Mouse (Mus musculus) forebrain, embryonic 12.5 days (tissue): ENCODE measurements at regions not wholly inside any gene's neighbourhood (a gene's known extent, or its start where the extent isn't known, plus 50 kb on each side); places are given as distances from the start of the nearest gene placed in this dataset.

Experiments
- ATAC-seq: fragments of 200-750 bp; cut with Nextera tagmentation; 2 replicates; pipeline ENCODE4 v1.8.0; 2017; ENCODE audit warnings: moderate TSS enrichment; ENCODE audit not compliant: low FRiP score
- H3K27ac ChIP-seq: fragments of 300-500 bp; sonication (generic); 2 replicates; pipeline ENCODE4 v1.5.1; 2016; ENCODE audit warnings: mild to moderate bottlenecking
- H3K27me3 ChIP-seq: fragments of 300-500 bp; sonication (generic); 2 replicates; pipeline ENCODE4 v1.6.1; 2016; ENCODE audit warnings: mild to moderate bottlenecking
- H3K36me3 ChIP-seq: fragments of 300-500 bp; sonication (generic); replicated peaks from 2 replicates; pipeline ENCODE4 v1.6.1; 2016; ENCODE audit warnings: mild to moderate bottlenecking
- H3K4me1 ChIP-seq: fragments of 300-500 bp; sonication (generic); 2 replicates; pipeline ENCODE4 v1.6.1; 2016
- H3K4me2 ChIP-seq: fragments of 300-500 bp; sonication (generic); 2 replicates; pipeline ENCODE4 v1.6.1; 2016; ENCODE audit warnings: mild to moderate bottlenecking, moderate library complexity
- H3K4me3 ChIP-seq: fragments of 300-500 bp; sonication (generic); replicated peaks from 2 replicates; pipeline ENCODE4 v1.5.1; 2016; ENCODE audit warnings: mild to moderate bottlenecking
- H3K9ac ChIP-seq: fragments of 300-500 bp; sonication (generic); 2 replicates; pipeline ENCODE4 v1.6.1; 2016; ENCODE audit warnings: mild to moderate bottlenecking
- H3K9me3 ChIP-seq: fragments of 300-500 bp; sonication (generic); 2 replicates; pipeline ENCODE4 v1.6.1; 2016
- WGBS: fragments of 180-500 bp; shearing (Covaris S2); methylation state at CpG from one replicate; pipeline ENCODE4 v1.1.7; 2016; 5-methylcytosine and 5-hydroxymethylcytosine counted together

DNA sequence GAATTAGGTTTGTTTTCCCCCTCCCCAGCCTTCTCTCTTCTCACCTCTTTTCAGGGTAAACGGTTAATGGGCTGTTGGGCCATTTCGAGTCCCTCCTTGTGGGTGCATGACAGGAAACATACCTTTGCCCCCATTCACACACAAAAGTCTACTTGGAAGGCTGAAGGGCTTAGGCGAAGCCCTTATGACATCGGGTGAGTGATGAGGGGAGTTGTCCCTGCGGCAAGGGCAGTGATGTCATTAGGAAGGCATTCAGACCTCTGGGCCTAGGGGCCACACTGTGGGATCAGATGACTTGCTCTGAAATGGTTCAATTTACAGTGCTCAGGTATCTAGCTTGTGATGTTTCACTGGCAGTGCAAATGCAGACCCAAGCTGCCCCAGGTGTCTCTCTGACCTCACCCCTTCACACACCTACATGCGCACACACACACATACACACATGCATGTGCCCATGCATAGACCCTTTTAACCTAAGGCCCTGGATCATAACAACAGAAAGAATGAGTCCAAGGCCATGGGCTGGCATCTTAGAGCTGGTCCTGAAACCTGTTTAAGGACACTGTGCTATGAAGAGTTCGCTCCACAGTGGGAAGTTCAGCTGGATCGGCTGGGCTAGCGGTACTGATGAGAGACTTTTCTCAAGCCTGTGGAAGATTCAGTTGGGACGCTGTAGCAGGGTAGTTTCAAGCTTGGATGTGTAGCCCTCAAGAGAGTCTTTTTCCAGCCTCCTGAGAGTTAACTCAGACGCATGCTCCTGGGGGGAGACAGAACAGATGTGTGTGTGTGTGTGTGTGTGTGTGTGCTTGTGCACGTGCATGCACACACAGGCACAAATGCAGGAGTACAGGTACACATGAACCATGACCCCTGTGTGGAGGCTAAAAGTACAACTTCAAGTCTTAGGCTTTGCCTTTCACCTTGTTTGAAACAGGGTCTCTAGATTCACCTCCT is 298.8 kb downstream of the 1500009L16Rik start:
- Histone ChIP-seq H3K9ac (no peak overlapping the region), H3K4me3 (no peak overlapping the region), H3K4me2 (no peak overlapping the region), H3K4me1 (peaks cover 4% of the 10 kb centered on the region), H3K27me3 (no peaks in the 10 kb centered on the region), H3K36me3 (no peaks in the 10 kb centered on the region), H3K27ac (no peak overlapping the region), H3K9me3 (no peaks in the 10 kb centered on the region)
- WGBS: 78% methylated on average over 12 of the region's 12 CpGs
- no peak for ATAC-seq

DNA sequence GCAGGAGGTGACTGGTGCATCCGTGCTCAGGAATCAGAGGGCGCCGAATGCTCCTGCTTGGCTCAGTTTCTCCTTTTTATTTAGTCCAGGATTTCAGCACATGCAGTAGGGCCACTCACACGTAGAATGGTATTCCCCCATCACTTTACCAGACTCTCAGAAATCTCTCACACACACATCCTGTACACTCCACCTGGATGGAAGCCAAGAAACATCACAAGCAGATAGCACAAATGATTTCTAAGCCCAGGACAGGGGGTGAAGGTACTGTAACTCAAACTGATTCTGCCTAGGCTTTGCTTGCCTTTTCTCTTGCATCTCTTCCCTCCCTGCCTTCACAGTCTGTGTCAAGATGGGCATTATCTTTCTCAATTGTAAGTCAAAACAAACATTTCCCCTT is 301.6 kb downstream of the 1500009L16Rik start:
- ATAC-seq: no peak
- Histone ChIP-seq H3K4me3 (no peak overlapping the region), H3K27ac (no peak overlapping the region), H3K4me2 (no peak overlapping the region), H3K9ac (no peak overlapping the region), H3K4me1 (peaks cover 4% of the 10 kb centered on the region), H3K36me3 (no peaks in the 10 kb centered on the region), H3K27me3 (no peaks in the 10 kb centered on the region), H3K9me3 (peaks cover 7% of the 10 kb centered on the region; the same call in 1 of the 2 replicates)
- WGBS: 84% methylated on average over 4 of the region's 4 CpGs

DNA sequence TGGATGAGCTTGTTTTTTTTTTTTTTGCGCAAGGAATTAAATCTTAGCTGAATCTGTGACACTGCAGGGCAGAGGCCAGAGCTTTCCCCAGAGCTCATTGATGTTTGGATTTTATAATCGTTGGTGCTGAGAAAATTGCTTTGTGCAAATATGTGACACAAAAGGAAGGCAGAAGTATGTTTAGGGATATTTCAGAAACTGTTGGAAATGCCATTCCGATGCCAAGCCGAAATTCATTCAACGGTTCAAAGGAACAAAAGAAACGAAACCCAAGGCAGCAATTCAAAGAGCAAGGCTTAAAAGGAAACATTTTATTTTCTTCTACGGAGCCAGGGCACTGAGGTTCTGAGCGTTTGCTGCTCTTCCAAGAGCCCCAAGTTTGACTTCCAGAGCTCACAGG is 302.2 kb downstream of the 1500009L16Rik start:
- H3K9ac ChIP-seq: no peak overlapping the region
- H3K4me3 ChIP-seq: no peak overlapping the region
- H3K4me1 ChIP-seq: peaks cover 4% of the 10 kb centered on the region
- H3K4me2 ChIP-seq: no peak overlapping the region
- H3K27ac ChIP-seq: no peak overlapping the region
- H3K27me3 ChIP-seq: no peaks in the 10 kb centered on the region
- ATAC-seq: no peak
- H3K9me3 ChIP-seq: peaks cover 7% of the 10 kb centered on the region; the same call in 1 of the 2 replicates
- no peaks in the 10 kb centered on the region for H3K36me3 ChIP-seq
- 56% methylated on average over 8 of the region's 8 CpGs for WGBS

DNA sequence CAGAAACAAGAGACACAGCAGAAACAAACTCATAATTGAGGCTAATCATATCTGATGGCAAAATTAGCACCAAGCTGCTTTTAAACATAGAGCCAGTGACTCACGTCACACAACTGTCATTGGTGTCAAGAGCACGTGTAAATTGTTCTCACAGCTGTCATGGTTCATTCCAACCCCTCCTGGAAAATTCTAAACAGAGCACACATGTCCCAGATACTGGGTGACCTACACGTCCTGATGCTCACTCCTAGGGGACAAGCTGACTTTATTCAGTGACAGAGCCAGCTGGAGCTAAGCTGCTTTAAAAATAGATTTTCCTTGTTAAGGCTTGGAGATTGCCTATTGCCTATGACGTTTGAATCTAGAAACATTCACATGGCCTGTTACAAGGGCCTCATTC is 304.1 kb downstream of the 1500009L16Rik start:
- Histone ChIP-seq H3K4me1 (peaks cover 4% of the 10 kb centered on the region), H3K9ac (no peak overlapping the region), H3K4me2 (no peak overlapping the region), H3K27ac (no peak overlapping the region), H3K36me3 (no peaks in the 10 kb centered on the region), H3K4me3 (no peak overlapping the region), H3K27me3 (no peaks in the 10 kb centered on the region), H3K9me3 (peaks cover 7% of the 10 kb centered on the region; the same call in 1 of the 2 replicates)
- no peak for ATAC-seq
- 64% methylated on average over 4 of the region's 4 CpGs for WGBS

DNA sequence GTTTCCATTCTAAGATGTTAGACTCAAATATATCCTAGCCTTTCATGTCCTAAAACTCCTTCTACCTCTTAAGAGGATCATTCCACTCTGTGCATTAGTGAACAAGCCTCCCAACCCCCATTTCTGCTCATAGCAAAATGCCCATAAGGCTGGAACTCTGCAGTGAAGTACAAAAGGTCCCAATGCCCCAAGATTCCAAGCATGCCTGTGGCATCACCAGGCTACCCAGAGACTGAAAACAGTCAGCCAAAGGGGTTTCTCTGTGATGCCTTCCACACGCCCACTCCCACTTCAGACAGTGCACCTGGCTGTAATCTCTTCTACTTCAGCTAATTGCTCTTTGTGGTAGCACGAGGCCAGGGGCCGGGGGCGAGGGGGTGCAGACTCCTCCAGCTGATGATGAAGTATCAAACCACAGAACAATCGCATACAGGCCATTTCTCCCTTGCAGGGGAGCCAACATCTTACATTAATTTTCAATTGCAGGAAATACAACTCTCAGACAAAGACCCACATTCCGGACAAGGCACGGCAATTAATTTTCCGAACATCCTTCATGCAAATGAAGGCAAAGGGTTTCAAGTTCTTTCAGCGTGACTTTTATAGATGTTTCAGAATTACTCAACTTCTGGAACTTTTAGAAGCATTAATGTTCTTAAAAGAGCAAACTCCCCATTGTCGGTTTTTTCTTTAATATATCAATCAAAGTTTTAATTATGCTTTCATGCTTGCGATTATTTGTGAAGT is 313.6 kb downstream of the 1500009L16Rik start:
- no peak for ATAC-seq
- 62% methylated on average over 11 of the region's 11 CpGs for WGBS
- H3K27me3 ChIP-seq: no peaks in the 10 kb centered on the region
- no peak overlapping the region for H3K27ac ChIP-seq
- H3K36me3 ChIP-seq: no peaks in the 10 kb centered on the region
- H3K9ac ChIP-seq: no peak overlapping the region
- H3K4me3 ChIP-seq: no peak overlapping the region
- H3K4me2 ChIP-seq: no peak overlapping the region
- peaks cover 7% of the 10 kb centered on the region for H3K4me1 ChIP-seq
- no peaks in the 10 kb centered on the region for H3K9me3 ChIP-seq

DNA sequence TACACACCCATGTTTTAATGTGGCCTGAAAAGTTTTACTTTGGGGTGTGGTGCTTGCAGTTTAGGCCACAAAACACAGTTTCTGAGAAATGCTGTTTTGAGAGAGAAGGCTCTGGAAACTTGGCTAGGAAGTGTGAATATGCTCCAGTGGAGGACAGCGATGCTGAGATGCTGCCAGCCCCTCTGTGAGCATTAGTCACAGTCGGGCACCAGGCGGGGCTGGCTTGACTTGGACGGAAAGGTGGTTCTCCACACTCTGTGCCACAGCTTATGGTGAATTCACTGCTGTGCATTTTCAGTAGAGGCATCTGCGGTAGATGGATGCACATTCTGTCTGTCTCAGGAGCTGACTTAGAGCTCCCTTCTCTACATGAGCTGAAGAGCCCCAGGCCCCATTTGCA is 326.0 kb downstream of the 1500009L16Rik start:
- Histone ChIP-seq H3K4me1 (no peaks in the 10 kb centered on the region), H3K9me3 (no peaks in the 10 kb centered on the region), H3K36me3 (no peaks in the 10 kb centered on the region), H3K9ac (no peak overlapping the region), H3K27ac (no peak overlapping the region), H3K27me3 (no peaks in the 10 kb centered on the region), H3K4me2 (no peak overlapping the region), H3K4me3 (no peak overlapping the region)
- 91% methylated on average over 5 of the region's 5 CpGs for WGBS
- ATAC-seq: no peak

DNA sequence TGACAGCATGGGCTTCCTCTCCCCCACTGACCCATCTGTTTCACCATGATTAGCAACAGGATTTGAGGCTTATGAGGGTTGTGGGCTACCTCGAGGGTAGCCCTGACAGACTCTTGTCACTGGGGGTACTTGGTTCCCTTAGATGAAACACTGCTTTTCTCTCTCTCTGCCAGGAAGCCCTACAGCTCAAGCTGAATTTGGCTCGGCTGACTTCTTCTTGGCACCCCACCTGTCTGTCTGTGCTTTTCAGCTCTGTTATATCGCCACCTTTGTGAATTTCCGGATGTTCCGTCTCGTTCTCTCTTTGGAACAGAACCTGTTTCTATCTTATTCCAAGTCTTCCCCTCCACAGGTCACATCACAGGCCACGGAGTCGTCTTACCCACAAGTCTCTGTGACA is 330.0 kb downstream of the 1500009L16Rik start:
- no peak overlapping the region for H3K9ac ChIP-seq
- no peak overlapping the region for H3K27ac ChIP-seq
- no peak for ATAC-seq
- WGBS: 89% methylated on average over 8 of the region's 8 CpGs
- H3K4me3 ChIP-seq: no peak overlapping the region
- peaks cover 6% of the 10 kb centered on the region; the same call in 1 of the 2 replicates for H3K4me1 ChIP-seq
- H3K27me3 ChIP-seq: no peaks in the 10 kb centered on the region
- H3K4me2 ChIP-seq: no peak overlapping the region
- no peaks in the 10 kb centered on the region for H3K9me3 ChIP-seq
- no peaks in the 10 kb centered on the region for H3K36me3 ChIP-seq

DNA sequence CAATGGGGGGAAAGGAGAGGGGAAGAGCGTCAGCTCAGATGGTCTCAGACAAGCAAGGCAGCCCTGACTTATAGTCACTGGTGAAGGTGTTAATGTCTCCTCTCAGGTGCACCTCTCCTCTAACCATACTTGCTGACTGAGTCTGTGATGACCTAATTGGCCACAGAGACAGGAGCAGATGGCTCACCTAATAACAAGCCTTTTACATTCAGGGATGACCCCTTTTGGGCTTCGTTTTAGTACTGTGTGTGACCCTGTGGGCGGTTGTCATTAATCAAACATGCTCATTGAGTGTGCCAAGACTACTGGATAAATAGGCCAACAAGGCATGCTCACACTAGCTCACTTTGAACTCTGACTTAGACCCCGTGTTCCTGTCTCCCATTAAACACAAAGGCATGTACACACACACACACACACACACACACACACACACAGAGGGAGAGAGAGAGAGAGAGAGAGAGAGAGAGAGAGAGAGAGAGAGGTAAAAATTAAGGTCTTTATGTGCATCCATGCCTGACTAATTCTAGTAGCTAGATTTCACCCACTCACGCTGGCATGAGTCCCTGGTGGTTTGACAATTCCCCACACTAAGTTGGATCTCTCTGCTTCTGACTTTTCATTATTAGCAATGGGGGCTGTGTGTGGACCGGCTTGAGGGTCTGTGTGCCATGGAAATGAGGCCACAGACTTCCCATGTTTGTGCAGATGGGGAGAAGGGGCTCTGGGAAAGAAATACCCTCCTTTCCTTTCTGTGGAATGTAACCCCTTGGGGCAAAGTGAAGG is 332.1 kb downstream of the 1500009L16Rik start:
- 76% methylated on average over 6 of the region's 6 CpGs for WGBS
- Histone ChIP-seq H3K27ac (no peak overlapping the region), H3K4me1 (peaks cover 11% of the 10 kb centered on the region), H3K27me3 (no peaks in the 10 kb centered on the region), H3K36me3 (no peaks in the 10 kb centered on the region), H3K9me3 (no peaks in the 10 kb centered on the region), H3K4me2 (no peak overlapping the region), H3K9ac (no peak overlapping the region), H3K4me3 (no peak overlapping the region)
- ATAC-seq: no peak

DNA sequence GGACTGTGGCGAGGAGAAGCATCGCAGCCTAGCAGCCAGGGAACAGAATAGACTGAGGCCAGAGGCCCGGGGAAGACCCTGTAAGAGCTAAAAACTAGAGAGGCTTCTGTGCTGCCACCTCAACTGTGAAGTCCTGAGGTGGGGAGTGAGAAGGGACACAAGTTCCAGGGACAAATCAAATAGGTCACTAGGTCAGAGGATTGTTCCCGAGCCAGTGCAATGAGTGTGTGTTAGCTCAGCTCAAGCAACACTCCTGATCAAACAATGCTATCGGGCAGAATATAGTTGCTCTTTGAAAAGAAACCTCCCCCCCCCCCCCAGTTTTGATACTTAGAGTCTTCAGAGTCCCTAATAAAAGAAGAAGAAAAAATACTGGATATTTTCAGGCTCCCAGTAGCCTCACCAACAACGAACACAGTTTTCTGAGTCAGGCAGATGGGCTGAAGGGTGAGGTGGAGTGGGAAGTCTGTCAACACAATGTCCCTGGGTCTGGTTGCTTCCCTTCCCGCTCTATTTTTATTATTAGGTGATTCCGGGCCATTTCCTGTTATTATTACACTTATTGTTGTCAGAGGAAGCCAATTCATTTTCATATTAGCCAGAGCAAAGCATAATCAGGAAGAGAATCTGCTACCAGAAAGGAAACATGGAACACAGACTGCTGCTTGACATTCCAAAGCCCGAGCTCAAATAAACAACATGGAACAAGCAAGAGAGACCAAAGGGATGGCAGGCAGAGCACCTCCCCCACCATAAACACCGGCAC is 332.9 kb downstream of the 1500009L16Rik start:
- Histone ChIP-seq H3K9me3 (no peaks in the 10 kb centered on the region), H3K4me3 (no peak overlapping the region), H3K4me1 (peaks cover 19% of the 10 kb centered on the region), H3K9ac (no peak overlapping the region), H3K27me3 (no peaks in the 10 kb centered on the region), H3K36me3 (no peaks in the 10 kb centered on the region), H3K27ac (no peak overlapping the region), H3K4me2 (no peak overlapping the region)
- 79% methylated on average over 10 of the region's 10 CpGs for WGBS
- no peak for ATAC-seq

DNA sequence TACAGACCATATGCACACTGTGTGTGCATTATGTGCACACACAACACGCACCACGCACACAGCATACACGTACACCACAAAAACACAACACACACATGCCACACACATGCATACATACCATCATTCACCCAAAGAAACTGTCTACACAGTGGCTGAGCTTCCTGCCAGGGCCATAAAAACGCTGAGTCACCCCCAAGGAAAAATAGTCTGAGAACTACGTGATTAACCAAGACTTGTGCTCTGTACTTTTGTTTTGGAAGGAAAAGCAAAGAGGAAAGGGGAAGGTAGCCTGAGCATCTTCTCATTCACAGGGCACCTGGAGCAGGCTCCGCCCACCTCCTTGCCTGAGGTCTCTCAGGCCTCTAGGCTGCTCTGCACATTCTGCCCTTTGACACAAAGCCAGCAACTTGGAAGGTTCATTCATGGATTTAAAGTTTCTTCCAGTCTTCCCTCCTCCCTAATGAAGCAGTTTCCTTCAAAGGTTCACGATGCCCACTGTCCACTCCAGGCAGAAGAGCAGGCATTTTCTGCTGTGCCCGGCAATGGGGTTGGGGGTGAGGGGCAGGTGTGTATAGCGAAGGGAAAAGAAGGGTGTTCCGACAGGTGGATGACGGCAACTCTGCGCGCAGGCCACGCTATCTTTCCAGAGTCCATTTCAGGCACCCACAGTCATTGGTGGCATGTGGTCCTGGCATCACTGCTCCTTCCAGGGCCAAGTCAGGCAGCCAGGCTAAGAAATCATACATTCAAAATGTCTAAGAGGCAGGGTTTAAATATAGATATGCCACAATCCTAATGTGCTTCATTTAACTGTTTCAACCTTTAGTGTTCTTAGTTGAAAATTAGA is 333.9 kb downstream of the 1500009L16Rik start:
- peaks cover 26% of the 10 kb centered on the region for H3K4me1 ChIP-seq

DNA sequence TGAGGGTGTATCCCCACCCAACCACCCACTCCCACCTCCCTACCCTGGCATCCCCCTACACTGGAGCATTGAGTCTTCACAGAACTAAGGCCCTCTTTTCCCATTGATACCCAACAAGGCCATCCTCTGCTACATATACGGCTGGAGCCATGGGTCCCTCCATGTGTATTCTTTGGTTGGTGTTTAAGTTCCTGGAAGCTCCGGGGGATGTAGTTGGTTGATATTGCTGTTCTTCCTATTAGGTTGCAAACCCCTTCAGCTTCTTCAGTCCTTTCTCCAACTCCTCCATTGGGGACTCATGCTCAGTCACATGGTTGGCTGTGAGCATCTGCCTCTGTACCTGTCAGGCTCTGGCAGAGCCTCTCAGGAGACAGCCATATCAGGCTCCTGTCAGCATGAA is 335.6 kb downstream of the 1500009L16Rik start:
- Histone ChIP-seq H3K27ac (no peak overlapping the region), H3K27me3 (no peaks in the 10 kb centered on the region), H3K4me3 (no peak overlapping the region), H3K36me3 (no peaks in the 10 kb centered on the region), H3K9me3 (no peaks in the 10 kb centered on the region), H3K4me2 (no peak overlapping the region), H3K9ac (no peak overlapping the region), H3K4me1 (peaks cover 26% of the 10 kb centered on the region)
- 91% methylated on average over 2 of the region's 2 CpGs for WGBS
- ATAC-seq: no peak

More for the DNA sequence above, 333.9 kb downstream of the 1500009L16Rik start:
- Histone ChIP-seq H3K9me3 (no peaks in the 10 kb centered on the region), H3K4me2 (no peak overlapping the region), H3K27me3 (no peaks in the 10 kb centered on the region), H3K36me3 (no peaks in the 10 kb centered on the region), H3K4me3 (no peak overlapping the region), H3K27ac (no peak overlapping the region), H3K9ac (no peak overlapping the region)
- no peak for ATAC-seq
- 88% methylated on average over 14 of the region's 14 CpGs for WGBS
